ENCODE assay signal across 9 mouse cellular contexts in the genomic region with DNA sequence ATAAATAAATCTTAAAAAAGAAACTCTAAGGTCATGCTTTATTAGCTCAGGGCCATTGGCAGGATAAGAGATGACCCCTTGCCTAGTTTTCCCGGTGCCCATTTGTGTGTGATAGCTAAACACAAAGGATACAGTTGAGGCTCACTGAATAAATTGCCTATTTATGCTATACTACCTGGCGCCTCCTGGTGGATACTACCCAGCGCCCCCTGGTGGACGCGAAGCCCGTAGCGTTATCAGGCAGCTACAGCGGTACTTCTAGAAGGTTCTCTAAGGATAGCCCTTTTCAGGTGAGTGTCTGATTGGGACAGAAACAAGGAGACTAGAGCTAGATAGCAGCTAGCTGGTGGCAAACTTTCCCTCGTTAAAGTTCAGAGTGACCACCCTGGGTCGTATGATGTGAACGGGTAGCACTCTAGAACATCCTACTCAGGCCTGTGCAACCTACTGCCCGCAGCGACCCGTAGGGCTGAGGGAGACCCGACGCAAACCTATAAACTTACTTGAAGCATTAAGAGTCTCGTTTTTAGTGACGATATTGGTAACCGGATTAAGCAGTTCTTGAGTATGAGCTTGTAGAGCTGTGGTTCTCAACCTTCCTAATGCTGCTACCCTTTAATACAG. TPM values are rescaled to one million over a fixed set of nuclear protein-coding genes. Genes with fewer than 3 reads are reported as not detected.
DNase-seq lines count a peak whose midpoint lies in the region; TF ChIP-seq lines count a peak whose summit lies in the region.
"Had no signal": no experiment of that assay in that cellular context is flagged by ENCODE, and none has a peak within 500 bp of the region (broad histone marks: within the 10 kb centered on the region; RNA-seq: fewer than 3 reads in every experiment).

No protein-coding gene starts in this region.

- H3K4me1 ChIP-seq in MEL (ENCODE audit: control insufficient read depth in 1 of 2, insufficient read depth in 2 of 2, low read length in 2 of 2) = no peaks in the 10 kb centered on the region
- peaks cover 3% of the 10 kb centered on the region for H3K4me1 ChIP-seq in testis, adult 2 months (ENCODE audit: control insufficient read depth, insufficient read depth, low read length)
- H3K4me1 ChIP-seq: heart, embryonic 15.5 days had no signal

- TF ChIP-seq EP300 in MEL (IDR thresholded peaks at IDR 0.05; ENCODE audit: low read depth in 1 of 2, low read length in 2 of 2) = no peak

- peak in 2 of 3 experiments; percentile 95 to 98; a peak in 5 of 6 replicates for TF ChIP-seq CTCF in MEL (IDR thresholded peaks at IDR 0.05 in 2 of 3, conservative IDR thresholded peaks at IDR 0.05 in 1 of 3; ENCODE audit: control insufficient read depth in 1 of 3, insufficient read depth in 1 of 3, low read depth in 2 of 3, low read length in 3 of 3, poor library complexity in 1 of 3, severe bottlenecking in 1 of 3)
- peak; percentile 90 for TF ChIP-seq CTCF in testis, adult 2 months (IDR thresholded peaks at IDR 0.05; ENCODE audit: control insufficient read depth, insufficient read depth, insufficient replicate concordance, low read depth, low read length)

- peak; percentile 37 for DNase-seq in layer of hippocampus, adult 11-12 months (ENCODE audit: low spot score)
- DNase-seq in layer of hippocampus, adult 9-10 months (ENCODE audit: low spot score) = no peak
- peak; percentile 82 for DNase-seq in MEL (ENCODE audit: low read depth, low spot score)
- peak; percentile 47 for DNase-seq in c-Kit-negative CD71-positive TER-119-positive erythroid progenitor cells, embryonic 14.5 days (ENCODE audit: low read depth, low spot score)
- DNase-seq in heart, postnatal 4 days = peak; percentile 64
- DNase-seq in lung, postnatal 10 days = peak; percentile 61

- no peaks in the 10 kb centered on the region for H3K27me3 ChIP-seq in MEL (ENCODE audit: control insufficient read depth in 1 of 2, insufficient read depth in 2 of 2, low read length in 2 of 2)
- no peaks in the 10 kb centered on the region for H3K27me3 ChIP-seq in testis, adult 2 months (ENCODE audit: control insufficient read depth, insufficient read depth, low read length)
- H3K27me3 ChIP-seq: heart, embryonic 15.5 days had no signal

- TF ChIP-seq POLR2A in MEL (IDR thresholded peaks at IDR 0.05; ENCODE audit: control insufficient read depth in 1 of 2, insufficient read depth in 1 of 2, low read depth in 1 of 2, low read length in 2 of 2, poor library complexity in 1 of 2) = no peak
- no peak for TF ChIP-seq POLR2A in testis, adult 2 months (IDR thresholded peaks at IDR 0.05; ENCODE audit: control insufficient read depth, low read depth, low read length)

- H3K9ac ChIP-seq in MEL (ENCODE audit: control insufficient read depth, low read depth, low read length, poor library complexity, severe bottlenecking) = no peak overlapping the region
- H3K9ac ChIP-seq: heart, embryonic 15.5 days had no signal

- H3K79me2 ChIP-seq in MEL (ENCODE audit: control insufficient read depth, insufficient read depth, low read length, poor library complexity) = no peaks in the 10 kb centered on the region

- H3K27ac ChIP-seq in MEL (ENCODE audit: control insufficient read depth, low read depth, low read length) = no peak overlapping the region
- H3K27ac ChIP-seq in testis, adult 2 months (ENCODE audit: control insufficient read depth, insufficient read depth, low read depth, low read length) = no peak overlapping the region
- H3K27ac ChIP-seq: heart, embryonic 15.5 days had no signal

- peak; percentile 66 for TF ChIP-seq RAD21 in MEL (IDR thresholded peaks at IDR 0.05; ENCODE audit: low read depth, low read length)

- no peak overlapping the region for H3K4me3 ChIP-seq in MEL (ENCODE audit: control insufficient read depth in 1 of 2, insufficient read depth in 1 of 2, low read depth in 2 of 2, low read length in 2 of 2)
- H3K4me3 ChIP-seq in testis, adult 2 months (ENCODE audit: control insufficient read depth, low read depth, low read length) = peak overlapping the region; percentile 67
- H3K4me3 ChIP-seq: heart, embryonic 15.5 days; myocyte had no signal

- no peaks in the 10 kb centered on the region for H3K9me3 ChIP-seq in MEL (replicated peaks; ENCODE audit: insufficient read depth, low read length)
- H3K9me3 ChIP-seq: heart, embryonic 15.5 days had no signal

- H3K36me3 ChIP-seq in MEL (ENCODE audit: control insufficient read depth in 1 of 2, insufficient read depth in 2 of 2, low read length in 2 of 2) = no peaks in the 10 kb centered on the region
- no peaks in the 10 kb centered on the region for H3K36me3 ChIP-seq in testis, adult 2 months (ENCODE audit: control insufficient read depth, insufficient read depth, low read length)
- H3K36me3 ChIP-seq: heart, embryonic 15.5 days had no signal

TF ChIP-seq in MEL, 35 proteins besides CTCF, POLR2A, EP300 and RAD21:
- peak; percentile 97 for TF ChIP-seq SMC3 (IDR thresholded peaks at IDR 0.05; ENCODE audit: low read depth, low read length)
- peak; percentile 77 for TF ChIP-seq ZC3H11A (IDR thresholded peaks at IDR 0.05; ENCODE audit: low read depth, low read length)
- TF ChIP-seq ZMIZ1 (IDR thresholded peaks at IDR 0.05; ENCODE audit: low read depth, low read length) = no peak
- TF ChIP-seq ETS1 (IDR thresholded peaks at IDR 0.05; ENCODE audit: low read depth, low read length) = no peak
- TF ChIP-seq GATA1 (IDR thresholded peaks at IDR 0.05; ENCODE audit: low read depth, low read length) = 0 out of 2 replicates have a peak, but pooled peaks have one; percentile 43

RNA-seq across cellular contexts. Expression of gene Dnmt3c, which starts 1.9 kb away (rescaled TPM):
- total RNA-seq in MEL (2012; rRNA removed) = 0.26 and 0.65 TPM in 2 replicates
- polyA plus RNA-seq in MEL (2012; ENCODE audit: insufficient read depth in 1 of 2, insufficient read length in 2 of 2, low read depth in 1 of 2, low replicate concordance in 2 of 2, missing spikeins in 1 of 2) = under 1 TPM in 1 of 2 experiments, not detected in 1; 0.45 TPM
- total RNA-seq in heart, postnatal 4 days (2021) = not detected
- 1.1 and 1.2 TPM in 2 replicates for polyA plus RNA-seq in testis, adult 2 months (2012; rRNA removed)
- polyA plus RNA-seq: heart, embryonic 15.5 days; myocyte had no signal

RNA-seq across cellular contexts. Expression of gene Dnmt3b, which starts 45.3 kb away (rescaled TPM):
- total RNA-seq in MEL (2012; rRNA removed) = 10.1 and 11.6 TPM in 2 replicates
- 10 to 100 TPM in 1 of 2 experiments, not detected in 1; 17.5 TPM for polyA plus RNA-seq in MEL (2012; ENCODE audit: insufficient read depth in 1 of 2, insufficient read length in 2 of 2, low read depth in 1 of 2, low replicate concordance in 2 of 2, missing spikeins in 1 of 2)
- 1 to 10 TPM; 3.0 to 3.5 TPM for total RNA-seq in heart, postnatal 4 days (2021)
- 2.4 and 2.9 TPM in 2 replicates for polyA plus RNA-seq in testis, adult 2 months (2012; rRNA removed)

RNA-seq across cellular contexts. Expression of gene Mapre1, which starts 46.5 kb away (rescaled TPM):
- total RNA-seq in MEL (2012; rRNA removed) = 57.7 and 60.0 TPM in 2 replicates
- 10 to 100 TPM in 1 of 2 experiments, not detected in 1; 94.8 TPM for polyA plus RNA-seq in MEL (2012; ENCODE audit: insufficient read depth in 1 of 2, insufficient read length in 2 of 2, low read depth in 1 of 2, low replicate concordance in 2 of 2, missing spikeins in 1 of 2)
- 100 to 1,000 TPM; 158 to 174 TPM for total RNA-seq in heart, postnatal 4 days (2021)
- polyA plus RNA-seq in testis, adult 2 months (2012; rRNA removed) = 6.3 and 8.2 TPM in 2 replicates
